23 mouse cellular contexts compared by ENCODE assay signal in the genomic region with DNA sequence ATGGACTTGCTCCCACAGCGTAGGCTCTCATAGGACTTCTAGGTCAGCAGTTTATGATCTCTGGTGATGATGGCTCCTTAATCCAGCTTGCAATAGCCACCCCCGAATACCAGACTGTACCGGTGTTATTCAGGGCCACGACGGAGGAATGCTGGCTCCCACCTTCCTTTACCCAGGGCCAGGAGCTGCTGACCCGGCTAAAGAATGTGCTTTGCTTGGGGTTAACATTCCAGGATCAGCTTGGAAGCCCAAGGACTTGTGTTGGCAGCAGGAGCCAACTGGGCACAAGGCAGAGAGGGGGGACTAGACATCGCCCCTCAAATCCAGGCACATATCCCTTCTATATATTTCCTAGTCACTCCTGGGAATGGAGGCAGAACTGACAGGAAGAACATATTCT. TPM values are rescaled to one million over a fixed set of nuclear protein-coding genes. Genes with fewer than 3 reads are reported as not detected.
DNase-seq lines count a peak whose midpoint lies in the region; ATAC-seq and TF ChIP-seq lines count a peak whose summit lies in the region.
"Had no signal": no experiment of that assay in that cellular context is flagged by ENCODE, and none has a peak within 500 bp of the region (broad histone marks: within the 10 kb centered on the region; RNA-seq: fewer than 3 reads in every experiment).

No protein-coding gene starts in this region.

- intact Hi-C loops in heart, adult 2 months (cut with DNase I), result no loop called here

- no peak overlapping the region for H3K9ac ChIP-seq in heart, adult 2 months (ENCODE audit: low read depth, low read length)
- no peak overlapping the region for H3K9ac ChIP-seq in kidney, embryonic 15.5 days
- H3K9ac ChIP-seq: embryonic facial prominence, embryonic 15.5 days; hindbrain, embryonic 14.5 days; stomach, embryonic 15.5 days had no signal

- peaks cover 45% of the 10 kb centered on the region for H3K27me3 ChIP-seq in heart, embryonic 10.5 days (ENCODE audit: insufficient read depth, poor library complexity, severe bottlenecking)
- H3K27me3 ChIP-seq in heart, adult 2 months (ENCODE audit: control insufficient read depth, insufficient read depth, low read length), result no peaks in the 10 kb centered on the region
- peaks cover 20% of the 10 kb centered on the region for H3K27me3 ChIP-seq in kidney, embryonic 15.5 days

- no peak for ATAC-seq in kidney, embryonic 15.5 days (replicated peaks; ENCODE audit: low FRiP score)
- ATAC-seq: forebrain, embryonic 14.5 days; inflammation-experienced regulatory T-cells, adult 6 months; lung, postnatal 0 days had no signal

- DNase-seq in heart, embryonic 10.5 days (ENCODE audit: low spot score), result no peak
- no peak for DNase-seq in heart, adult 2 months
- DNase-seq in kidney, adult 18-20 months, result peak; percentile 66
- peak; percentile 83 to 92 for DNase-seq in kidney, adult 8-10 months
- peak; percentile 67 to 88 for DNase-seq in kidney, postnatal 36 days
- DNase-seq in thymus, adult 18-20 months, result no peak
- DNase-seq: adrenal gland, postnatal 36 days; cerebellum, adult 9-11 months; gastrocnemius, postnatal 10 days; heart, postnatal 10 days; liver; thymus, postnatal 4 days had no signal

- no peaks in the 10 kb centered on the region for H3K36me3 ChIP-seq in heart, embryonic 10.5 days
- no peaks in the 10 kb centered on the region for H3K36me3 ChIP-seq in heart, adult 2 months (ENCODE audit: control insufficient read depth, insufficient read depth, low read length)
- H3K36me3 ChIP-seq in kidney, embryonic 15.5 days, result no peaks in the 10 kb centered on the region
- H3K36me3 ChIP-seq: embryonic facial prominence, embryonic 15.5 days; limb, embryonic 10.5 days; stomach, embryonic 15.5 days had no signal

- H3K4me1 ChIP-seq in heart, embryonic 10.5 days, result peaks cover 37% of the 10 kb centered on the region
- peaks cover 7% of the 10 kb centered on the region for H3K4me1 ChIP-seq in heart, adult 2 months (ENCODE audit: control insufficient read depth, insufficient read depth, low read length)
- H3K4me1 ChIP-seq in kidney, embryonic 15.5 days, result peaks cover 36% of the 10 kb centered on the region

- TF ChIP-seq EP300 in heart, adult 2 months (IDR thresholded peaks at IDR 0.05; ENCODE audit: insufficient read depth, low read depth, low read length), result no peak

- peak overlapping the region; percentile 72 for H3K27ac ChIP-seq in heart, embryonic 10.5 days
- no peak overlapping the region for H3K27ac ChIP-seq in heart, adult 2 months
- H3K27ac ChIP-seq in kidney, embryonic 15.5 days, result no peak overlapping the region
- H3K27ac ChIP-seq: embryonic facial prominence, embryonic 15.5 days; hindbrain, embryonic 14.5 days; limb, embryonic 10.5 days; macrophage; stomach, embryonic 15.5 days had no signal

- TF ChIP-seq POLR2A in heart, adult 2 months (IDR thresholded peaks at IDR 0.05; ENCODE audit: insufficient read depth, low read depth, low read length), result no peak

- H3K79me2 ChIP-seq in heart, adult 2 months (replicated peaks; ENCODE audit: control insufficient read depth, insufficient read depth, low read length), result no peaks in the 10 kb centered on the region

- no peak for TF ChIP-seq CTCF in heart, adult 2 months (IDR thresholded peaks at IDR 0.05)

- no peaks in the 10 kb centered on the region for H3K9me3 ChIP-seq in heart, embryonic 10.5 days
- no peaks in the 10 kb centered on the region for H3K9me3 ChIP-seq in kidney, embryonic 15.5 days (replicated peaks)
- H3K9me3 ChIP-seq: embryonic facial prominence, embryonic 15.5 days; limb, embryonic 10.5 days; stomach, embryonic 15.5 days had no signal

- no peak overlapping the region for H3K4me2 ChIP-seq in kidney, embryonic 15.5 days
- H3K4me2 ChIP-seq: embryonic facial prominence, embryonic 15.5 days; hindbrain, embryonic 14.5 days; stomach, embryonic 15.5 days had no signal

- 47% methylated on average over 7 of the region's 7 CpGs for WGBS in heart, embryonic 10.5 days
- WGBS in heart, adult 2 months, result 62% methylated on average over 7 of the region's 7 CpGs
- WGBS in kidney, embryonic 15.5 days, result 62% methylated on average over 7 of the region's 7 CpGs

- no peak overlapping the region for H3K4me3 ChIP-seq in heart, embryonic 10.5 days
- no peak overlapping the region for H3K4me3 ChIP-seq in heart, adult 2 months
- no peak overlapping the region for H3K4me3 ChIP-seq in kidney, embryonic 15.5 days (replicated peaks)
- H3K4me3 ChIP-seq: embryonic facial prominence, embryonic 15.5 days; limb, embryonic 10.5 days; stomach, embryonic 15.5 days had no signal

RNA-seq across cellular contexts. Expression of gene Nuak2, which starts 5.2 kb away (rescaled TPM):
- polyA plus RNA-seq in heart, embryonic 10.5 days (2016; fragmentation: Nextera tagmentation; extraction: Ambion mirVana), result 3.0 and 3.4 TPM in 2 replicates
- total RNA-seq in heart, adult 2 months (2021), result 1 to 10 TPM; 4.1 to 4.3 TPM
- 2.8 and 4.0 TPM in 2 replicates for polyA plus RNA-seq in heart, adult 2 months (2012; rRNA removed)
- polyA plus RNA-seq in kidney, embryonic 15.5 days (2015; fragmentation: Nextera tagmentation; extraction: Ambion mirVana), result 3.6 and 3.8 TPM in 2 replicates

RNA-seq across cellular contexts. Expression of gene Klhdc8a, which starts 12.3 kb away (rescaled TPM):
- 0.26 and 0.60 TPM in 2 replicates for polyA plus RNA-seq in heart, embryonic 10.5 days (2016; fragmentation: Nextera tagmentation; extraction: Ambion mirVana)
- total RNA-seq in heart, adult 2 months (2021), result 10 to 100 TPM; 15.4 to 21.0 TPM
- 15.9 and 18.7 TPM in 2 replicates for polyA plus RNA-seq in heart, adult 2 months (2012; rRNA removed)
- polyA plus RNA-seq in kidney, embryonic 15.5 days (2015; fragmentation: Nextera tagmentation; extraction: Ambion mirVana), result 1.2 and 1.6 TPM in 2 replicates
- total RNA-seq: common myeloid progenitor, adult 5-6 weeks; granulocyte monocyte progenitor cell, adult 5-6 weeks had no signal
- polyA plus RNA-seq: inflammation-experienced regulatory T-cells, adult 6 months; limb, embryonic 10.5 days; macrophage had no signal

Comparison
In these comparisons a context has a peak if more than half of its experiments do, and no peak if none do; other contexts are left out.
1. DNase-seq: peak in kidney, adult 18-20 months (single experiment), kidney, adult 8-10 months (2 of 2) and kidney, postnatal 36 days (2 of 2); none in heart, embryonic 10.5 days (single experiment), heart, adult 2 months (0 of 2) and thymus, adult 18-20 months (0 of 2).